Mouse (Mus musculus): Measurements from ENCODE around the gene Spats2. TPM values are rescaled to one million over a fixed set of nuclear protein-coding genes. Genes with fewer than 3 reads are reported as not detected.

The Spats2 gene
- polyA plus RNA-seq, 1 experiment = 0.19 TPM

DNA sequence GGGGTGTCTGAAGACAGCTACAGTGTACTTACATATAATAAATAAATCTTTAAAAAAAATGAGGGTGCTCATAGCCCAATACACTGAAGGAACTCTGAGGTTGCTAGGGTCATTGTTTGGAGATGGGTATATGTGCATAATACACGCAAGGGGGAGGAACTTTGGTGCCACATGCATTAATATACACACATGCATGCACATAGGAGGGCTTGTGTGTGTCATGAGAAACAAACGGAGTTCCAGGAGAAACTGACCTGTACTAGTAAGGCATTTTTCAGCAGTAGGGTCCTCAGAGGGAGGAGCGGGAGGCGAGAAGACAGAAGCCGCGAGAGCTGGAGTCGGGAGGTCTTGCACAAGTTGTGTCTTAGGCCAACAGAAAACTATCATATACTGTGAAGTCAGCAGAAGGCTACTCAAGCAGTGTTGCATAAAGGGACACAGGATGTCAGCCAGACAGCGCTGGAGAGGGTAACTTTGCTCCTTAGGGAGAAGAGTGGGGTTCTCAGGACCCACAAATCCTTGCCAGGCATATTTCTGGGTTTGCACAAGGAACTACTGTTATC is 133.5 kb downstream of the Spats2 start:
- Histone ChIP-seq H3K27me3 (ENCODE audit: control insufficient read depth) (no peaks in the 10 kb centered on the region), H3K4me3 (replicated peaks) (no peak overlapping the region)
- TF ChIP-seq GATA1 (IDR thresholded peaks at IDR 0.05; ENCODE audit: low read length) (no peak), TAL1 (IDR thresholded peaks at IDR 0.05; ENCODE audit: low read length) (no peak)

GRCm38 (mm10) chr15:99259730-99260252 is 134.1 kb downstream of the Spats2 start:
- Histone ChIP-seq H3K36me3 (ENCODE audit: control insufficient read depth) (no peaks in the 10 kb centered on the region), H3K9me3 (ENCODE audit: control insufficient read depth, low read length) (no peaks in the 10 kb centered on the region), H3K27me3 (ENCODE audit: control insufficient read depth) (no peaks in the 10 kb centered on the region), H3K4me1 (ENCODE audit: control insufficient read depth) (peaks cover 12% of the 10 kb centered on the region), H3K4me3 (replicated peaks) (peak overlapping the region; percentile 26)
- no peak for TF ChIP-seq GATA1 (IDR thresholded peaks at IDR 0.05; ENCODE audit: low read length)

More for the DNA sequence above, 133.5 kb downstream of the Spats2 start:
- Histone ChIP-seq H3K4me1 (ENCODE audit: control insufficient read depth) (peaks cover 18% of the 10 kb centered on the region), H3K9me3 (ENCODE audit: control insufficient read depth, low read length) (no peaks in the 10 kb centered on the region), H3K36me3 (ENCODE audit: control insufficient read depth) (no peaks in the 10 kb centered on the region)

GRCm38 (mm10) chr15:99262702-99263101 is 137.0 kb downstream of the Spats2 start:
- H3K9me3 ChIP-seq (ENCODE audit: control insufficient read depth, low read length) = no peaks in the 10 kb centered on the region
- no peaks in the 10 kb centered on the region for H3K36me3 ChIP-seq (ENCODE audit: control insufficient read depth)
- peaks cover 14% of the 10 kb centered on the region for H3K4me1 ChIP-seq (ENCODE audit: control insufficient read depth)
- H3K27me3 ChIP-seq (ENCODE audit: control insufficient read depth) = no peaks in the 10 kb centered on the region
- no peak overlapping the region for H3K4me3 ChIP-seq (replicated peaks)
- TF ChIP-seq GATA1 (IDR thresholded peaks at IDR 0.05; ENCODE audit: low read length) (no peak), TAL1 (IDR thresholded peaks at IDR 0.05; ENCODE audit: low read length) (no peak)

Other genes with a start within 250 kb of the Spats2 start
- 0.24 and 0.38 TPM in 2 replicates for gene Rhebl1, start 231.4 kb upstream of the Spats2 start, polyA plus RNA-seq (2012)
- gene Dhh, start 227.4 kb upstream of the Spats2 start, polyA plus RNA-seq (2012) = not detected in 2 replicates
- gene Lmbr1l, start 207.7 kb upstream of the Spats2 start, polyA plus RNA-seq (2012) = 0.37 and 0.59 TPM in 2 replicates
- 71.2 and 76.8 TPM in 2 replicates for gene Tuba1b, start 191.4 kb upstream of the Spats2 start, polyA plus RNA-seq (2012)
- gene Gm49450, start 172.4 kb upstream of the Spats2 start, polyA plus RNA-seq (2012) = not detected in 2 replicates
- 4.0 and 13.4 TPM in 2 replicates for gene Tuba1a, start 172.2 kb upstream of the Spats2 start, polyA plus RNA-seq (2012)
- gene Tuba1c, start 96.0 kb upstream of the Spats2 start, polyA plus RNA-seq (2012) = 12.6 and 20.7 TPM in 2 replicates
- not detected in 2 replicates for gene Prph, start 70.7 kb upstream of the Spats2 start, polyA plus RNA-seq (2012)
- gene Troap, start 51.3 kb upstream of the Spats2 start, polyA plus RNA-seq (2012) = 17.1 and 18.1 TPM in 2 replicates
- gene C1ql4, start 38.1 kb upstream of the Spats2 start, polyA plus RNA-seq (2012) = not detected in 2 replicates
- gene Dnajc22, start 32.7 kb upstream of the Spats2 start, polyA plus RNA-seq (2012) = 0.02 TPM in 1 of 2 replicates, not detected in the other
- gene Kcnh3, start 98.9 kb downstream of the Spats2 start, polyA plus RNA-seq (2012) = 0.03 and 0.04 TPM in 2 replicates
- 9.2 and 12.0 TPM in 2 replicates for gene Mcrs1, start 126.0 kb downstream of the Spats2 start, polyA plus RNA-seq (2012)
- gene Prpf40b, start 169.2 kb downstream of the Spats2 start, polyA plus RNA-seq (2012) = 0.31 and 0.32 TPM in 2 replicates
- gene Fam186b, start 170.0 kb downstream of the Spats2 start, polyA plus RNA-seq (2012) = not detected in 2 replicates
- gene Fmnl3, start 244.6 kb downstream of the Spats2 start, polyA plus RNA-seq (2012) = 0.01 and 0.02 TPM in 2 replicates

Data from erythroblast, embryonic 14.5 days (primary cell).